Mouse (Mus musculus): ENCODE measurements around the gene Ibsp. TPM values are rescaled to one million over a fixed set of nuclear protein-coding genes. Genes with fewer than 3 reads are reported as not detected.

Ibsp gene
- total RNA-seq, 2 experiments from 2014 or later, result not detected

DNA sequence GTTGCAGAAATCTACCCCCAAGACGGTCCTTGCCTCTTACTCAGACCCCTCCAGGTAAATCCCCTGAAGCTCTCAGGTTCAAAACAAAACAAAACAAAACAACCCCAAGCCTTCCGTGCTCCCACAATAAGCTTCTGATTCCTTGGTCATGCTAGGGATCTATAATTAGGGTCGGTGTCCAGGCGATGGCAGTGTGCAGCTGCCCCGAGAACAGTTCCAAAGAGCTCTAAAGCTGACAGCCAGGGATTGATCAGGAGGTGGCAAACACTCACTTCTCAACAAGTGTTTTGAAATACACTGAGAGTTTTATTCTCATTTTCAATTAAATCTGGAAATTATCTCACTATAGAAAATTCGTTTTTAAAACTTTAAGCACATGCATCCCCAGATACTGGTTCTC, 43.9 kb downstream of the Ibsp start:
- DNase-seq, result peak; percentile 34 to 38

- DNase-seq, result peak; percentile 13 to 27
These were observed 45.7 kb downstream of the Ibsp start for GRCm38 (mm10) chr5:104344526-104345240.

DNA sequence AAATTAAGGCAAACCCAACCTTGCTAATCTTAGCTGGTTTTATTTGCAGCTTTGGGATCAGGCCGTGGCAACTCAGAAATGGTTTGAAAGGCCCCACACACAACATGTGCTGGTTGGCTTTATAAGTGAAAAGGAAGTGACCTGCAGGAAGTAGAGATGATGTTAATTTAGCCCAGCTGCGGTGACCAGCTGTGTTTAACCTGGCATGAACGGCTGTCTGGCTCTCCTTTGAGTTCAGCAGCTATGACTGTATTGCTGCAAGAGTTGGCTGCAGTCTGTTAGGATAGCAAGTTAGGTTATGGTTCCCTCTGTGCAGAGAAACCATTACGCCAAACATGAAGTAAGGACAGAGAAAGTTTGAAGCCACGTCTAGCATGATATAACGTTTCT, 46.3 kb downstream of the Ibsp start:
- peak in 1 of 2 experiments; percentile 14 for DNase-seq

DNA sequence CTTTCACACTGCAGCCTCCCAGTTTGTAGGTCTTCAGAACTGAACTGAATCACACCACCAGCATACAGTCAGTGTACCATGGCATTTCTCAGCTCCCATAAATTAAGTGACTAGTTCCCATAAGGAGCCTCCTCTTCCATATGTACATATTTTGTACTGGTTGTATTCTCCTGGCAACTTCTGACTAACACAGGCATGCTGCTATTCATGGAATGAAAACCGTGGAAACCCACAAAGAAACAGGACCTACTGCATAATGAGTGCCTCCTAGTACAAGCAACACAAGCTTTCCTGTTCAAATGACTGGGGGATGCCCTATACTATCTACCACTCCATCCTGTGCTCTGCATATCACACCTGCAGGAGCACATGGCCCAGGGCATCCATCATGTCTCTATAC, 52.1 kb downstream of the Ibsp start:
- no peak for DNase-seq

- DNase-seq, result no peak
These were observed 52.9 kb downstream of the Ibsp start for GRCm38 (mm10) chr5:104351874-104352273.

- no peak for DNase-seq
These were observed 58.6 kb downstream of the Ibsp start for GRCm38 (mm10) chr5:104357575-104357974.

DNA sequence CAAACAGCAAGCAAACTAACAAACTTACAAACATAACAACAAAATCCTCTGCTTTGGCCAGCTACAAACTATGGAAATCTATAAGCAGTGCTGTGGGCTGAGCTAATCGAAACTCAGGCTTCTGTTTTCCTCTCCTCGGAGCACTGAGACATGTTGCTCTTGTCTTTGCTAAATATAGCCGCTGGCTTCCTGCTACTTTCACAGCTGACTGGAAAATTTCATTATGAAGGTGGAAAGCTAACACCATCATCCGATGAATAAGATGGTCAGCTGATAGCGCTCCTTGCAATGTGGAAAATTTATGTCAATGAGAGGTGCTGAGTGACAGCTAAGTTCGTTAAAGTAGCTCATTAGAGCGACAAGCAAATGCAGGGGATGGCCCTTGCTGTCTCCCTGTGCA, 59.6 kb downstream of the Ibsp start:
- no peak for DNase-seq

DNA sequence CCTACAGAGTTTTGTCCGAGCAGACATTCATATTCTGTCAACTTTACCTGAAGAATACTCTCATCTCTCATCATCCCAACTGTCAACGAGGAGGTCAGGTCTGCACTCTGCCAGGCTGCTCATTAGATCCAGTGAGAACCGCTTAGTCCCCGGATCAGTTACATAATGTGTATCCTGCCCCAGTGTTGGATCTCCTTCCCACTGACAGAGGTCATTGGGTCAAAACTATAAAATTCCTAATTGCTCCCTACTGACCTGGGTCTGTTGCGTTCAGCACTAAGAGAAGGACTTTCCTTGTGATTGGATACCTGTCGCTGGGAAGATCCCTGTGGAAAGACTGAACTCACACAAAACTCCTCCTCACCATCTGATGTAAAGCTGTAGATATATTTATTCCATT, 60.3 kb downstream of the Ibsp start:
- no peak for DNase-seq

Small RNA genes within 50 kb of the gene (microRNA-seq; reads per million reads assigned to microRNA genes)
- not detected for gene Gm23616

Other genes starting within 250 kb of the Ibsp start
- not detected for gene Gm17660, start 221.6 kb upstream of the Ibsp start, total RNA-seq (2021)
- 10 to 100 TPM; 24.9 to 34.7 TPM for gene Sparcl1, start 185.4 kb upstream of the Ibsp start, total RNA-seq (2021)
- gene Dspp, start 128.5 kb upstream of the Ibsp start, total RNA-seq (2021), result not detected
- gene Dmp1, start 96.6 kb upstream of the Ibsp start, total RNA-seq (2021), result not detected
- not detected for gene Mepe, start 26.2 kb downstream of the Ibsp start, total RNA-seq (2021)
- gene Spp1, start 135.9 kb downstream of the Ibsp start, total RNA-seq (2021), result 100 to 1,000 TPM; 126 to 196 TPM
- 10 to 100 TPM; 43.4 to 44.1 TPM for gene Pkd2, start 160.3 kb downstream of the Ibsp start, total RNA-seq (2021)
- 10 to 100 TPM in 1 of 2 experiments, 1 to 10 TPM in 1; 8.8 to 12.6 TPM for gene BC005561, start 209.2 kb downstream of the Ibsp start, total RNA-seq (2021)

Data from adrenal gland, postnatal 36 days (tissue).